Mouse (Mus musculus): ENCODE measurements around the gene Gipc3.
A peak's percentile ranks its signal among the peaks of the same experiment; 100 is the strongest.

DNA sequence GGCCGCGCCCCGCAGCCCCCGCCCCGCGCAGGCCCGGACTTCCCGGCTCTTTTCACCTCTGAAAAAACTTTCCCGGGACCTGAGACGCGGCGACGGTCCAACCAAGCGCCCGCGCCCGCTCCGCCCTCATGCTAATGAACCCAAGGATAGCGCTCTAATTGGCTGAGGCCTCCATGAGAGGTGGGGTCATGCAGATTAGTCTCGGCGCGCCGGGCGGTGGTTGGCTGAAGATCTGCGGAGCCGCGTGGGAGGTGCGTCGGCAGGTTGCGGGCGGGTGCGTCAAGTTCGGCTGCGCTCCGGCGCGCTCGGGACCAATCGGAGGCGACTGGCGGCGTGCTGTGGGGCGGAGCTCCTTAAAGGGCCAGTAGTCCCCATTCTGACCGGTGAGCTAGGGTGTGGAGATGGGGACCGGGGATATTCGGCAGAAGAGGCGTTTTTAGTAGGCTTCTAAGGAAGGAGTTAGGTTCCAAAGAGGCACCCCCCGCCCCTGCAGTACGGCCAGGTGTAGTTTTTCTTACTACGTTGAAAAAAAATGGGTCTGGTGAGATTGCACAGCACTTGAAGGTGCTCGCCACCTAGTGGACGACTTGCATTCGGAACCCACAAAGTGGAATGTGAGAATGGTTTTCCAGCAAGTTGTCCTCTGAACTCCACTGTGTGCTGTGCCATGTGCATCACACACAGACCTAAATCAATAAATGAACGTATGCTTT lies 7.4 kb upstream of the Gipc3 start, which contains the start of gene Hmg20b:
- TF ChIP-seq POLR2A (IDR thresholded peaks at IDR 0.05; ENCODE audit: control insufficient read depth, extremely low read depth, insufficient read depth, low read length, poor library complexity) (peak; percentile 63; the same call in 1 of the 2 replicates), CTCF (IDR thresholded peaks at IDR 0.05; ENCODE audit: borderline replicate concordance, control insufficient read depth, extremely low read depth, insufficient read depth, low read length, poor library complexity) (peak; percentile 72; the same call in 1 of the 2 replicates)

Data from thymus, adult 2 months (tissue).